Mouse (Mus musculus): ENCODE data around the gene Tpk1.

- TF ChIP-seq CTCF (conservative IDR thresholded peaks at IDR 0.05; ENCODE audit: insufficient read depth, insufficient read length, low read depth, low read length) (no peak), POLR2A (IDR thresholded peaks at IDR 0.05; ENCODE audit: low read depth, low read length) (no peak)
Measured at GRCm38 (mm10) chr6:43442191-43442590, 223.9 kb downstream of the Tpk1 start.
